Mouse (Mus musculus): ENCODE results near the gene Gm20388.

The Gm20388 gene

DNA sequence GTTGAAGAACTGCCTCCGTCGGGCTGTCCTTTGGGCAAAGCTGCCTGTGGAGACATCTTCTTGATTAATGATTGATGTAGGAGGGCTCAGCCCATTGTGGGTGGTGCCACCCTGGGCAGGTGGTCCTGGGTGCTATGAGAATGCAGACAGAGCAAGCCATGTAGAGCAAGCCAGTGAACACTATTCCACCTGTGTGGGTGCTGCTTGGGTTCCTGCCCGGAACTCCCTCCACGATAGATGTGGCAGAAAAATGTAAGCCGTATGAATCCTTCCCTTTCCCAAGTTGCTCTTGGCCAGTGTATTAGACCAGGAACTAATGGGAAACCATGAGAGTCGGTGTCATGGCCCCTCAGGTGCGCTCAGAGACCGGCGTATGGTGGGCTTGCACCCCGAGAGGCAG lies 1830.1 kb downstream of the Gm20388 start:
- DNase-seq (ENCODE audit: low spot score) = no peak

DNA sequence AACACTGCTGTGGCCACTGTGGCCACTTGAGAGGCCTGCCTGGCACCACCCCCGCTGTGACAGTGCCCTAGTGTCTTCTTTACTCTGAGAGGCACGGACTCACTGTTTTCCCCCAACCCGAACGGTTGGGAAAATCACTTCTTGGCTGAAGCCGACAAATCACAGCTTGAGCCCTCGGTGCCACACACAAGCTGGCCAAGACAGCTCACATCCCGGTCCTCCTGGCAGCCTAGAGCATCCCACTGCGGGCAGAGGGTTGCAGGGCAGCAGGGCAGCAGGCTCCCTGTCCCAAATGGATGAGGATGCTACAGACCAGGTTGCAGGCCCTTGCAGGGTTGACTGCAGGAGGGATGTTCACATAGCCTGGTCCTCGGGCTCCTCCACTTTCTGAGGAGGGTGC lies 1838.9 kb downstream of the Gm20388 start:
- no peak for DNase-seq (ENCODE audit: low spot score)

DNA sequence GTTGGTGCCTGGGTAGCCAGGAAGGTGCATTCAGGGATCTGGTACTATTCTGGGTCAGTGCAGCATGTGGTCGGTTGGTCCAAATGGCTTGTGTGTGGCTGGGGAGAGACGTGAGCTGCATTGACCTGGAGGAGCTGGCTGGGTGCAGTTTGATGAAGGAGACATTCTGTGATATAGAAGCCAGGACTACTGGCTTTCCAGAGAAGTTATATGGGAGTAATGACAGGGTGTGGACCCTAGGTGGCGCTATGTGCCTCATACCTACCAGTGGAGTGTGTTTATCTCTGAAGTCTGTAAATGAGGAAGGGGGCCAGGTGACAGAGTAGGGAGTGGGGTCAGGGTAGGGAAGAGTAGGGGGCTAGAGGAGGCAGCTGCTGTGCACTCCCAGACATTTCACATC lies 1839.9 kb downstream of the Gm20388 start:
- no peak for DNase-seq (ENCODE audit: low spot score)

DNA sequence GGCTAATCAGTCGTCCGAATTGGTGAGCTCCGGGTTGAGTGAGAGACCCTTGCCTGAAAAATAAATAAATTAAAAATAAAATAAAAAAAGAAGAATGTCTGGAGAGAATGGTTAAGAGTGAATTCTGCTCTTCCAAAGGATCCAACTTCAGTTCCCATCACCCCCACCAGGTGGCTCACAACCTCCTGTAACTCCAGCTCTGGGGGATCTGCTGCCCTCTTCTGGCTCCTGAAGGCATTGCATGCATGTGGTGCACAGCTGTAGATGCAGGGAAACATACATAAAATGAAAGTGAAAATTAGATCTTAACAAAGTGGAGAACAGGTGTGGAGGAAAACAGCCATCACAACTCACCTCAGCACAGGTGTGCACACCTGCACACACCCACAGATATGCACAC lies 1840.8 kb downstream of the Gm20388 start:
- peak; percentile 41 for DNase-seq (ENCODE audit: low spot score)

DNA sequence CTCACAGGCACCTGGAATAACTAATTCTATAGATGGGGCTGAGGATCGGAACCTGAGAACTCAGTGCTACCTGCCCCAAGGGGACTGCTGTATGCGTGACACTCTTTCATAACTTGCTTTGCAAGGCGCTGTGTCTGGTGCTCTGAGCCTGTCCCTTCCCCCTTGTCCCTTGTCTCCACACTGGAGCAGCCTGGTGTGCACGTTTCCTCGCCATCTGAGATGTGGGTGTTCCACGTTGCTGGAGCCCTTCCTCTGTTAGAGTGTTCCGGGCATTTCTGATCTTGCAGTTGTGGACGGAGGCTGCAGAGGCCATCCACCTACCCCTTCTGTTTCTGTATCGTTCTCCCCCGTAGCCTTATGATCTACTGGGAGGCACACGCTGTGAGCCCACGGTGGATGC lies 1847.8 kb downstream of the Gm20388 start:
- no peak for DNase-seq (ENCODE audit: low spot score)

DNA sequence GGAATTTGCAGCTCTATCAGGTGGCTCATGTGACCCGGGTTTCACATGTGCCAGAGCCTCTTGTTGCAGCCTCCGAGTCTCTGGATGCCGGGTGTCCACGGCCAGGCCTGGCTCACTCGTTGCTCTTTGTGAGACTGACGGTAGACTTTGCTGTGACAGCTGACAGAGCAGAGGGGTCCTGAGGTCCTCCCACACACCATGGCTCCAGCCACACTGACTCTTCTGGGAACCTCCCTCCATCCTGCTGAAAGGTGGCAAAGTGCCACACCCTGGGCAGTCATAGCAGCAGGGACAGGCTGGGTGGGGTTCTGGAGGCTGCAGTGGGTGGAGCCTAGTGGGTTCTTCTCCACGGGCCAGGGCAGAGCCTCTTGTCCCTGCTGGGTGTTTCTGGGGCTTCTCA lies 1849.8 kb downstream of the Gm20388 start:
- DNase-seq (ENCODE audit: low spot score) = no peak

DNA sequence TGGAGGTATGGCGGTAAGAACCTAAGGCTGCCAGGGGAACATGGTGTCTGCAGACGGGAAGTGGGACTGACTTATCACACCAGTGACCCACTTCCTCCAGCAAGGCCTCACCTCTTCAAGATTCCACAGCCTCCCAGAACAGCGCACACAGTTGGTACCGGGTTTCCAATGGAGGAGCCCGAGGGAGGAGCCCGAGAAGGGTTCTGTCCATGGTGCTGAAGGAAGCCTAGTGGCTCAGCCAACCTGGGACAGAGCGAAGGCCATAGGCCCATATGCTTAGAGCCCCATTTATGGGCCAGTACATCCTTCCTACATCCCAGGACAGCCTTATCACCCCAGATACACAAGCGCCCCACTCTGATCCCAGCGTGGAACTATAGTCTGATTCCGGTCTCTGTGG lies 1850.8 kb downstream of the Gm20388 start:
- DNase-seq (ENCODE audit: low spot score) = peak; percentile 26

GRCm38 (mm10) chr8:121762999-121763699 lies 1852.5 kb downstream of the Gm20388 start:
- no peak for DNase-seq (ENCODE audit: low spot score)

DNA sequence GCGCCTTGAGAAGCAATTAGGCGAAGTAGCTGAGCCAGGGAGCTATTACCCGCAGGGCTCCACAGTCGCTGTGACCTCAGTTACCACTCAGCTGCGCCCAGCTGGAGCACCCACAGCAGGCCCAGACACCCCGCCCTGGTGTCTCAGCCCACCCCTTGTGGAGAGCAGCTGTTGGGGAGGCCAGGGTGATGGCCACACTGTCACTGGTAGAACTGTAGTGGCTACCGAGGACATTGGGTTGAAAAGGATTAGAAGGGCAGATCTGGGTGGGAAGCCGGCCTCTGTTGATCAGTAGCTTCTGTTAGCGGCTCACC lies 1853.0 kb downstream of the Gm20388 start:
- no peak for DNase-seq (ENCODE audit: low spot score)

DNA sequence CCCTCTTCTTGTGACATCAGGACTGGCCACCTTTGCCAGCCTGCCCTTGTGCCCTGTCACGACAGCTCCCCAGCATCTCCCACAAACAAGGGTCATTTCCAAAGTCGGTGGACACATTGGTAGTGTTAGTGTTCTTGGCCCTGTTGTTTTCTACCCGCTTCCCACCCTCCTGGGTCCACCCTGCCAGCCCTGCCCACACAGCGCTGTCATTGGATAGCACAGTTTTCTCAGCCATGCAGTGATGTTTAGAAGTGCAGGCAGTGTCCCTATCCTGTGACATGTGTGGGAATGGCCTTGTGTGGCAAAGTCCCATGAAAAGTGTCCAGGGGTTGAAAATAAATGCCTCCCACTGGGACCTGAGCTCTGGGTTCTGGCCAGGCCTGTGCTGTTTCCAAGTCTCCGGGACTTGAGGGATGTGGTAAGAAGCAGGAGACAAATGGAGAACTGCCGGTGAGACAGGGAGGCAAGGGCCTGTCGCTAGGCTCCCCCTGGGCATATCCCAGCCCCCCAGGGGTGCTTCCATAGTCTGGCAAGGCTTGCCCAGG lies 1855.0 kb downstream of the Gm20388 start:
- DNase-seq (ENCODE audit: low spot score) = no peak

GRCm38 (mm10) chr8:121769095-121769494 lies 1858.5 kb downstream of the Gm20388 start:
- no peak for DNase-seq (ENCODE audit: low spot score)

DNA sequence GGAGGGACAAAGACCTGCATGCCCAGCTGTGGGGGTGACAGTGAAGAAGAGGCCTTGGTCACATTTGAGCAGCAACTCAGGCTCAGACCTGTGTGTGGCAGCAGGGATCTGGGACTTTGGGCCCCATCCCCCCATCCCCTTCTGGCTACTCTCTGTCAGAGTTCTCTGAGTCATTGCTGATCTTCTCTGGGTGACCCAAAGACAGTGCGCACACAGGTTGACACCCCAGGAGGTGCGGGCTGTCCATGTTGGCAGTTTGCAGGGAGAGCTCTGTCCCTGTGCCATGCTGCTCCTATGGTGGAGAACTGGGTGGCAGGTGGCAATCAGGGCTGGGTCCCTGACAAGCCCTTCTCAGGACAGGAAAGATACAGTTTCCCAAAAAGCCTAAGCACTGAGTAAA lies 1859.0 kb downstream of the Gm20388 start:
- DNase-seq (ENCODE audit: low spot score) = no peak

DNA sequence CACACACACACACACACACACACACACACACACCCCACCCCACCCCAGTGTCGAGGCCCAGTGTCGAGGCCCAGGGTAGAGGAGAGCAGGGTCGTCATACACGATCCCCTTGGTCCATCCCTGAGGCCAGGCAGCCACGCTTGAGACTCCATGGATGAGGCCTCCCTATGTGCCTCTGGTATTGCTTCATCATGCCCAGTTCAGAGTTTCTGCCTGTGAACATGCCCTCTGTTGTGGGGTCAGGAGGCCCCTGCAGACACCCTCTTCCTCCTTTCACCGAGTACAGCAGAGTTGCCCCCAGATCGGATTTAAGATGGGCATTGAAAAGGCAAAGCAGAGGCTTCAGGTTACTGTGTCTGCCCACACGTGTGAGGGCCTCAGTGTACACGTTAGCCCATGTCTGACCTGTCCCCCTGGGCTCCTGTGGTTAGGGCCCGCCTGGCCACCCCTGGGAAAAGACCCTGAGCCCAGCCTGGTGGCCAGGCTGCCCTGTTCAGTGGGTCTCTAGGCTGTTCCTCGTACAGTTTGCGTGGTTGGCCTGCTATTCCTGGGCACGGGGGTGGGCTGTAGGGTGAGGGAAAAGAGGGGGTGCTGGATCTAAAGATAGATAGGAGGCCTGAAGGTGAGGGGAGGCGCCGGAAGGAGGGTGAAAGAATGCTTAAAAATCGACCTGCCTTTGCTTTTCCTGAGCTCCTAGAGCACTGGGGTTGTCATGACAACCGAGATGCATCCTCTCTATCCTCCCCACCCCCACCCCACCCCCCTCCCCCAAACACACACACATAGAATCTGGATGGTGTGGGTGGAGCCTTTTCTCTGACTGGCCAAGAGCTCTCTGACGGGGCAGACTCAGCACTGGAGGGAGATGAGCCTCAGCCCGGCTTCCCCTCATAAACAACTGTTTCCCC lies 1860.5 kb downstream of the Gm20388 start:
- DNase-seq (ENCODE audit: low spot score) = no peak

DNA sequence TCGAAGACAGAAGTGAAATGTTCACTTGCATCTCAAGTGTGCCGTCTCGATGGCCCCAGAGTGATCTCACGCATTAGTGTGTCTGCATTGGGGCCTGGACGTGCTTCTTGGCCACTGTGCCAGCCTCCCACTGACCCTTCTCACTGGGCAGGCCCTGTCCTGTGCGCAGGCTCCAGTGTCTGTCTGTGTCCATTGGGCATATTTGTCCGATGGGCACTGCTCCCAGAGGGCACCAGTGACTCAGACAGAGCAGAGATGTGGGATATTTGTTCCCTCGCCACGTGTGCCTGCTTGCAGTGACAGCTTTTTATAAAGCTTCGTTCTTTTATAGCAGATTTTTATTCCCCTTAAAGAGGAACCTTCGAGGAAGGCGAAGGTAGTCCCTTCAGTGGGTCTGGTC lies 1863.2 kb downstream of the Gm20388 start:
- no peak for DNase-seq (ENCODE audit: low spot score)

DNA sequence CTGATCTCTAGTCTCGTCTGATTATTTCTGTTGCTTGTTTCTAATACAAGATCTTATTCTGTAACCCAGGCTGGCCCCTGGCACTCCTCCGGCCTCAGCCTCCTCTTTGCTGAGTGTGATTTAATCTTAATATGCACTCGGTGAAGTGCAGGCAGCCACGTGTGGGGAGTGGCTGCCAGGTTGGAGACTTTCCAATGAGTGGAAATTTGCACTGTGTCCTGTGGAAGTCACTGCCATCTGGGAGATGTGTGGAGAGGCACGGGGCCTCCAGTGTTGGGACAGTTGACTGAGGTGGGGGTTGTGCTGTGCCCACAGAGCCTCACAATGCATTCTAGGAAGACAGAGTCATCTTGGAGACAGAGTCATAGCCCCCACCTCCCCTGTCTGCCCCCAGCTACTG lies 1871.9 kb downstream of the Gm20388 start:
- DNase-seq (ENCODE audit: low spot score) = no peak

DNA sequence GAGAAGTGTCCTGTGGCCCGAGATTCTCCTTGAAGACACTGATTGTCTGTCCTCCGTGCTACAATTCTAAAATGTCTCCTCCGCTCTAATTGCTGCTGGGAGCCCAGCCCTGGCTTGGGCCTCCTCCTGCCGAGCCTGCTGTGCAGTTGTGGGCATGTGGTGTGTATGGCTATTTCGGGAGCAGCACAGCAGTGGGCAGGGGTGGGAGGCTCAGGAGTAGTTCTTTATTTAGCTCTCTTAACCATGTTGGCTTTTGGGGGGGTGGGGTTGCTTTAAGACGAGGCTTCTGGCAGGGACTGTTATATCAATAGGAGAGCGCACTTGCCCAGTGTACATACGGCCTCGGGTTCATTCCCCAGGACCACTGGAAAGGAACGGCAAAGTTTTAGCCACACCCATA lies 1875.9 kb downstream of the Gm20388 start:
- DNase-seq (ENCODE audit: low spot score) = no peak

DNA sequence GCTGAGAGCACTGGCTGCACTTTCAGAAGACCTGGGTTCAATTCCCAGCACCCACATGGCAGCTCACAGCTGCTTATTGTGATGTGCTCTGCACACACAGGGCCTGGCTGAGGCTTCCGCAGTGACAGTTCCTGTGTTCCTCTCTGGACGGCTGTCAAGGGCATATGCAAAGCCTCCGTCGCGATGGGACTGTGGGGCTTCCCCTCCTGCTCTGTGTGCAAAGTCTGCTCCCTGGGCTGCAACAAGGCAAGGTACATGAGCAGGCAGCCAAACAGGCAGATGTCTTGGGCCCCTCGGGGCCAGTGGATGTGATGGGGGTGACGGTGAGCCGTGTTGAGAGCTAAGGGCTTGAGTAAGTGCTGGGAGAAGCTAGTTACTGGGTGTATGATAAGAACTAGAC lies 1878.1 kb downstream of the Gm20388 start:
- no peak for DNase-seq (ENCODE audit: low spot score)

DNA sequence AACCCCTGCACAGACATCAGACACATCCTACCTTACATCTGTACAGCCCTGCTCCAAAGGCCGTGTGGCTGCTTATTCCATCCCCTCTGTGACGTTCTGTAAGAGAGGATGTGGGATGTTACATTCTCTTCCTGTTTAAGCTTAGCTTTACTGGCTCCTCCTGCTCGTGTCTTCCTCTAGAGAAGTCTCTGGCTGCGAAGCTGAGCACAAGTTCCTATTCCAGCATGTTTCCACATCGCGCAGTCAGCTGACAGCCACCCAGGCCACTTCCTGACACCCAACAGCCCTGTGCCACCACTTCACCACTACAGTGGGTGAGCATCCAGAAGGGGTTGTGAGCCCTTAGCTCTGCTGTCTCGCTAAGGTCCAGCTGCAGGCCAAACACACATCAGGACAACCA lies 1881.5 kb downstream of the Gm20388 start:
- DNase-seq (ENCODE audit: low spot score) = no peak

- no peak for DNase-seq (ENCODE audit: low spot score)
Observed at GRCm38 (mm10) chr8:121792627-121793026, 1882.0 kb downstream of the Gm20388 start.

- no peak for DNase-seq (ENCODE audit: low spot score)
Observed at GRCm38 (mm10) chr8:121794151-121794550, 1883.5 kb downstream of the Gm20388 start.

DNA sequence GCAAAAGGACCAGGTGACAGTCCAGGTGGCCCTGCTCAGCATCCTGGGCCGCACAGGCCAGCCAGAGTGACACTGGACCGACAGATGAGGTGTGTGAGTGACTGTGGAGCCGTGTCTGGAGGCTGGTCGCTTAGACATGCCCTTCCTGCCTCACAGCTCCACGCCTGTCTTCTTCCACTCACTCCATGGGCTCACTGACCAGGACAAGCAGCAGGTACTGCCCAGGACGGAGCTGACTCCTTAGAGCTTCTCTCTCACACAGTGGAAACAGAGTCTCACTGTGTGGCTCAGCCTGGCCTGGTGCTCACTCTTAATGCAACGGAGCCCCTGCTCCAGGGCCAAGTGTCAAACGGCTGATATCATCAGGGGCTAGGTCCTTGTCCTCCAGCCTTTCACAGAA lies 1884.8 kb downstream of the Gm20388 start:
- no peak for DNase-seq (ENCODE audit: low spot score)

GRCm38 (mm10) chr8:121796406-121796805 lies 1885.8 kb downstream of the Gm20388 start:
- DNase-seq (ENCODE audit: low spot score) = peak; percentile 9

- no peak for DNase-seq (ENCODE audit: low spot score)
Observed at GRCm38 (mm10) chr8:121798401-121798800, 1887.8 kb downstream of the Gm20388 start.
